Mouse (Mus musculus): ENCODE data around the gene 2300002M23Rik. TPM values are rescaled to one million over a fixed set of nuclear protein-coding genes. Genes with fewer than 3 reads are reported as not detected.
A peak's percentile ranks its signal among the peaks of the same experiment; 100 is the strongest.

The 2300002M23Rik gene
- total RNA-seq, 2 experiments from 2014 or later: not detected

DNA sequence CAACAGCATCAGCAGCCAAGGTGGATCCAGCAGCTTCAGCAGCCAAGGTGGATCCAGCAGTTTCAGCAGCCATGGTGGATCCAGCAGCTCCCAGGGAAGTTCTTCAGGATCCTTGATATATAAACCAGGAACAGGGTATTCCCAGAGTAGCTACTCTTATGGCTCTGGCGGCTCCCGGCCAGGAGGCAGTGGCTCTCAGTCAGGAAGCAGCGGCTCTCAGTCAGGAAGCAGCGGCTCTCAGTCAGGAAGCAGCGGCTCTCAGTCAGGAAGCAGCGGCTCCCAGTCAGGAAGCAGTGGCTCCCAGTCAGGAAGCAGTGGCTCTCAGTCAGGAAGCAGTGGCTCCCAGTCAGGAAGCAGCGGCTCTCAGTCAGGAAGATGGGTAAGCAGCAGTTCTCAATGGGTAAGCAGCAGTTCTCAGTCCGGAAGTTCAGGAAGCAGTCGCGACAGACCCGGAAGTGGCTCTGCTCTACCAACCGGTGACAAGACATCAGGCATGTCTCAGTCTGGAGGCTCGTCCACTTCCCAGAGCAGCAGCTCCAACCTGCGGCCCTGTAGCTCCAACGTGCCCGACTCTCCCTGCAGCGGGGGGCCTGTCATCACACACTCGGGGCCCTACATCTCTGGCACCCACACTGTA is 12.4 kb upstream of the 2300002M23Rik start:
- DNase-seq (ENCODE audit: extremely low spot score in 1 of 2, low spot score in 1 of 2): no peak

DNA sequence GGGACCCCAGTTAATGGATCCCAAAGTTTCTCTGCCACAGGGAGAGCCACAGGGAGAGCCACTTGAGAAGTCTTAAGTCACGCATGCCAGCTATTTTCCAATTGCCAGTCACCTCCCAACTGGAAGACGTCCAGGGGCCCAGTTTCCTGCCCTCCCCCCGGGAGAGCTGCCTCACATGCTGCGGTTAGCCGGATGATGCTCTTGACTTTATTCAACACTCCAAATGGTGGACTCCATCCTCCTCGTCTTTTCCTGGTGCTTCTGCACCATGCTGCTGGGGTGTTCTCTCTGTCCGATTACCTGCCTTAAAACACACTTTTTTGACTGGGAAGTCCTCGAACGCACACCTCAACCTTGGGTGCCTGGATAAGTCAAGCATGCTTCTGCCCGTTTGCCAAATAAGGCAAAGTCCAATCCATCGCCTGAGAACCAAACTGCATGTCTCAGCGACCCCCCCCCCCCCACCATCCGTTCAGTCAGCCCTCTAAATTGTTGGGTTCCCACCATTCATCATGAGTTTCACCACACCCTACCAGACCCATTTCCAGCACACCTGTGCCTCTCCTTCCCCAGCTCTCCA is 11.0 kb upstream of the 2300002M23Rik start:
- DNase-seq (ENCODE audit: extremely low spot score in 1 of 2, low spot score in 1 of 2): no peak

DNA sequence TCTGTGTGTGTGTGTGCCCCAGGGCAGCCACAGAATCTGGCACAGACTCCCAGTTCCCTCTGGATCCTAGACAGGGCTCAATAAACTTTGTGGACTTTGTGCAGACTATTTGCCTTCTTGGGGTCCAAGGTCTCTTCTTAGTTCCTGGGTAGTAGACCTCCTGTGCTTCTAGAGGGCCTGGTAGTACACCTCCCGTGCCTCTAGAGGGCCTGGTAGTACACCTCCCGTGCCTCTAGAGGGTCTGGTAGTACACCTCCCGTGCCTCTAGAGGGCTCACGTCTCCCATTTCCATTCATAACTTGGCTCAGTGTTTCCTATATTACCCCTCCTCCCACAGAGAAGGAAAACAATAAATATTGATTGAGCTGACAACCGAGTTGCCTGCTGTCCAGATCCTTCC is 10.4 kb upstream of the 2300002M23Rik start:
- peak in 1 of 2 experiments; percentile 51 for DNase-seq (ENCODE audit: extremely low spot score in 1 of 2, low spot score in 1 of 2)

DNA sequence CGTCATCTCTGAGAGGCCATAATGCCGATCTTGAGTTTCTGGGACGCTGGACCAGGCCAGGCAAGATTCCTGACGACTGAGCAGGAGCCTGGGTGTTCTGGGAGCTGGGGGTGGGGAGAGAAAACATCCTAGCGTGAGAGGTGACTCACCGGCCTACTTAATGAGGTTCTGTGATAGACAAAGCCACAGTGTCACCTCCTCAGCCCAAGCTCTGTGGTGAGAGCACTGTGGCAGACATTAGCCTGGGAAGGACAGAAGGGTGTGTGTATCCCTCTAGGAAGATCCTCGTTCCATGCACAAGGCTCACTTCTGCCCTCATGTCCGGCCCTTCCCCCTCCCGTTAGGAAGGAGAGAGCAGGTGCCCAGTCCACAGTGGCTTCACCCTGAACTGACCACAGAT is 9.9 kb upstream of the 2300002M23Rik start:
- no peak for DNase-seq (ENCODE audit: extremely low spot score in 1 of 2, low spot score in 1 of 2)

DNA sequence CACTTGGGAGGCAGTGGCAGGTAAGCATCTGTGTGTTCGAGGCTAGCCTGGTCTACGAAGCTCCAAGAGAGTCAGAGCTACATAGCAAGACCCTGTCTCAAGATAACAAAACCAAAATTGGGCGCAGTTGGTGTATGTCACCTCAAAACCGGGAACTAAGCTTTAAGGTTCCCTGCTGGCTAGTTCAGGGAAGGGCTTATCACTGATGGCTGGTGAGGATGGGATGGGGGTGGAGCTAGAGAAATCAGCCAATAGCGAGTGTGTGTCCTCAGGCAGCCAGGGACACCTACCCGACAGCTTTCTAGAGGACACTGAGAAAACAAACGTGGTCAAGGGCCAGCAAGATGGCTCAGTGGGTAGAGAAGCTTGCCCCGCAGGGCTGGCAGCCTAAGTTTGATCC is 9.0 kb upstream of the 2300002M23Rik start:
- no peak for DNase-seq (ENCODE audit: extremely low spot score in 1 of 2, low spot score in 1 of 2)

DNA sequence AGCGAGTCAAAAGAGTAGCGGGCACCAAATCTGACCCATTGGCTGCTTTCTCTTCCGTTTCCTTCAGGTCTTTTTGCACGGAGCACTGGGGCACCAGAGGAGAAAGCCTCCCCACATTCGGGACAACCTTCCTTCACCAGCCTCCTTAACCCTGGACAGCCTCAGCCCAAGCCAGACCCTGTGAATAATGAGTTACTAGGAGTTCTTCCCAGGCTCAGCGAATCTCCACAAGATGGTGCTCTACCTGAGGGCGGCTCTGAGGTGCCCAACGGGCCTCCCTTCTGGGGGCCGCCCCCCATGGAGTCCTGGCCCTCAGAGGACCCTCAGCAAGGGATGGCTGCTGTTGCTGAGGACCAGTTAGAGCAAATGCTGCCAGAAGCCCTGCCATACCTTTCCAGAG is 517 bp downstream of the 2300002M23Rik start:
- no peak for DNase-seq (ENCODE audit: extremely low spot score in 1 of 2, low spot score in 1 of 2)

DNA sequence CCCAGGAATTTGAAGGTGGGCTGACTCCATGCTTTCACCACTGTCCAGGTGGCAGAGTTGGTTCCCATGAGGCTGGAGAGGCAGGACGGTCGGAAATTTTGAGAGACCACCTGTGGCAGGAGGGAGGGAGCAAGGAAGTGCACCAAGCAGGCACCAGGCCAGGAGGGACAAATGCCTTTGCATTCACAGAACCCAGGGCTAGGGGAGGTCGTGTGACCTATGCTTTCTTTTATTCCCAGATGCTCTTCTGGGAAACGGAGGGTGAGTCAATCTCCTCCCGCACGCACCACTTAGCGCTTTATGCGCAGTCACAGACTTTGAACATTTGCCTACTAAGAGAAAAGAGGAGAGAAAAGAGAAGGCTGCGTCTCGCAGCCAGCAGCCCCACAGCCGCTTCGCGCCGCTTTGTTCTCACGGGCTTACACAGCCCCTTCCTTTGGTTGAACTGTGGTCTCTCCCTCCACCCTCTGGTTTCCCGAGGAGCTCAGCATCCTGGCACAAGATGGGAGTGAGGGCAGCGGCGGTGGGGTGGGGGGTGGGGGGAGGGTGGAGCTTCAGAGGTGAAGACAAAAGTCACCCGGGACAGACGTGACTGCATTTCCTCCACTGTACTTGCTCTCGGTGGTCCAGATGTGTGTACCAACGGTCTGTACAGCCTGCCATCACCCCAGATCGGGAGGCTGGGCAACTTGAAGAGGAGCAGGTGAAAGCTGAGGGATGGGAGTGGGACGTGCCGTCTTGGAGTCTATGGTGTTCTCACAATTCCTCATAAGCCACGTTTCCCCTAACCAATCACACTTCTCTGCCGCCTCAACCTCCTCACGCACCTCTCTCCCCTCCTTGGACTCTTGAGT is 2.1 kb downstream of the 2300002M23Rik start:
- no peak for DNase-seq (ENCODE audit: extremely low spot score in 1 of 2, low spot score in 1 of 2)

DNA sequence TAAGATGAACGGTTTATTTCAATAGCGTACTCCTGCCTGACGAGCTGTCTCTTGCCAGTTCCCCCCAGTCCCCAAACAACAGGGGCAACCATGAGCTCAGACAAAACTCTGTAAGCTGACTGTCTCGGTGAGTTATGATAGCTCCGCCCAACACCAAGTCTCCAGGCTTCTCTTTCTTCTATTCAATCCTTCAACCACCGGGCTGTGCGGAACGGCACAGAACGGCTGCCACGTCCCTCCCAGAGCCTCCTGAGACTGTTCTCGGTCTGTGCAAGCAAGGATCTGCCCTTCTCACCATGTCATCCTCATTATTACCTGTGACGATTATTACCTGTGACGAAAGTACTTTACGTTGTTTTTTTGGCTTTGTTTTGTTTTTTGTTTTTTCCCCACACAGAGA is 3.6 kb downstream of the 2300002M23Rik start:
- DNase-seq (ENCODE audit: extremely low spot score in 1 of 2, low spot score in 1 of 2): no peak

DNA sequence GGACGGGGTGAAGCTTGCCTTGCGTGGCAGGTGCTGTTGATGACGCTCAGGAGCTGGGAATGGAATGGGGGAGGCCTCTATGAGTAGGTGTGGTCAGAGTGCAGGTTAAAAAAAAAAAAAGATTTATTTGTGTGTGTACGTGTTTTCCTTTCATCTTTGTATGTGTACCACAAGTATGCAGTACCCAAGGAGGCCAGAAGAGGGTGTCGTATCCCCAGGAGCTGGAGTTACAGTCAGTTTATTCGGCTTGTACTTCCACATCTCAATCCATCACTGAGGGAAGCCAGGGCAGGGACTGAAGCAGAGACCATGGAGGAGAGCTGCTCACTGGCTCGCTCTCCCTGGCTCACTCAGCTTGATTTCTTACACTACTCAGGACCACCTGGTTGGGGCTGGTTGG is 4.2 kb downstream of the 2300002M23Rik start:
- no peak for DNase-seq (ENCODE audit: extremely low spot score in 1 of 2, low spot score in 1 of 2)

DNA sequence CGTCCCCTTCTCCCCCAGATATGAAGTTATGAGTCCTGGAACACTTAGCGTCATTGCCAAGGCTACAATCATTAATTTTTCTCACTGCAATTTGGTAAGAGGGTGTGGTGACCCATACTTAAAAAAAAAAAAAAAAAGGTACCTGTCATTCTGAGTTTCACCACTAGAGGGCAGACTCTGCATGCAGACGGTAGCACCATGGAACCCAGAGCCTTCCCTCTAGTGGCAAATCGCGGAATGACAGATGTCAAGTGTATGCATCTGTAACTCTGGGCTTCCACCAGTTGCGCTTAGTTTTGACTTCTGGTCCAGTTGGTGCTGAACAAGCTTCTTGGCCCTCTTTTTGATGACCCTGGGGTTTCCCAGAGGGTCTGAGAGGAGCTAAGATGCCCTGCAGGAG is 11.0 kb downstream of the 2300002M23Rik start:
- DNase-seq (ENCODE audit: extremely low spot score in 1 of 2, low spot score in 1 of 2): peak; percentile 41 to 92

DNA sequence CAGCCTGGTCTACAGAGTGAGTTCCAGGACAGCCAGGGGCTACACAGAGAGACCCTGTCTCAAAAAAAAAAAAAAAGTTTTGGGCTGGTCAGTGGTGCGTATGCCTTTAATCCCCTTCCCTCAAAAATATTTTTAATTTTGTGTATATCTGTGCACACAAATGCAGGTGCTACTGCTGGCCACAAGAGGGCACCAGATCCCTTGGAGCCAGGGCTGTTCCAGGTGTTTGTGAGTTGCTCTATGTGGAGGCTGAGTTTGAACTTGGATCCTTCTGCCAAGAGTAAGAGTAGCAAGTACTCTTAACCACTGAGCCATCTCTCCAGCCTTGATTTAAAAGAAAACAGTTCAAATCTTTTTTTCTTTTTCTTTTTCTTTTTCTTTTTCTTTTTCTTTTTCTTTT is 15.7 kb downstream of the 2300002M23Rik start:
- DNase-seq (ENCODE audit: extremely low spot score in 1 of 2, low spot score in 1 of 2): no peak

DNA sequence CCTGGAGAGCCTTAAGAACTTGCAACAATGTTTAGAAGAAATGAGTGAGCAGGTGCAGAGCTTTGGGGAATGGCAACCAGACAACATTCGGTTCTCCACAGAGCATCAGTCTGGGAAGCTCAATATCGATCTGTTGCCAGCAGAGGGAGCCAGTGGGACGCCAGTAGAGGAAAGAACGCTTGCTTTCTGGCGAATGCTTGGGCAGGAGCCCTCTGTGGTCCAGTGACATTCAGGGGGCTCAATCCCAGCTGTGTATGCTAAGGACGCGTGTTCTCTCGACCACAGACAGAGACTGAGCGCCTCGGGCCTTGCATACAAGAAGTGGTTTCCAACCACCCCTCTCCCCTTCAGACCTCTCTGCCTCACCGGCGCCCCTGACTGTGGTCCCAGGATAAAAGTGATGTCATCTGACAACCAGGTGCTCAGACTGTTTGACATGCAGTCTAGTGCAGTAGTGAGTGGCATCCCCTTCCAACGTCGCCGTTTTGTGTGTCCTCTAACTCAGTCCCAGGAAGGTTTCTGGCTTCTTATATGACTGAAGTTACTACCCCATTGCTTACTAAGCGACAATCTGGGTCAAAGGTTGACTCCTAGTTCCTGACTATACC is 17.2 kb downstream of the 2300002M23Rik start:
- DNase-seq (ENCODE audit: extremely low spot score in 1 of 2, low spot score in 1 of 2): peak; percentile 71 to 94

DNA sequence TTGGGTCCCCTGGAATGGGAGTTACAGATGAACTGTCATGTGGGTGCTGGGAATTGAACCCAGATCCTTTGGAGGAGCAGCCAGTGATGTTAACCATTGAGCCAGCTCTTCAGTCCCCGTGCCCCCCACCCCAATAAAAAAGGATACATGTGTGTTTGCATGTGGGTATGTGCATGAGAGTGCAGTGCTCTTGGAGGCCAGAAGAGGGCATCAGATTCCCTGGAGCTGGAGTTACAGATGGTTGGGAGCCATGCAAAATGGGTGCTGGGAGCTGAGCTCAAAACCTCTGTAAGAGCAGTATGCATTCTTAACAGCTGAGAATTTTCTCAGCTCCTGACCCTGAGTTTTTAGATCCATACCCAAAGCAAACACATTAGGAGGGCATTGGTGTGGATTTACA is 20.0 kb downstream of the 2300002M23Rik start:
- DNase-seq (ENCODE audit: extremely low spot score in 1 of 2, low spot score in 1 of 2): no peak

DNA sequence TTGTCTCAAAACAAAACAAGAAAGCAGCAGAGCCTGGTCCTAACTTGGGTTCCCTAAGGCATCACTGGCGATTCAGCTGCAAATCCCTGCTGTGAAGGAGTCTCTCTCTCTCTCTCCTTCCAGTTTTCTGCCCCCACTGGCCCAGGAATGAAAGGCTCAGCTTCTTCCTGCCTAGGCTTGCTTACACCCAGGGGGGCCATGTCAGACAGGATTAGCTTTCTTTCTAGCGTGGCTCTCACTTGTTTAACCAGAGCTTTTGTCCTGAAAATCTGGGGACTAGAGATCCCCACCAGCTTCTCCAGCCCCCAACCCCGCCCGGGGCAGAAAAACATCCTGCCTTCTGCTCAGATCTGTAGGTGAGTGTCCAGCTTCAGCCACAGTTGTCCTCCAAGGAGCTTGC is 21.1 kb downstream of the 2300002M23Rik start:
- no peak for DNase-seq (ENCODE audit: extremely low spot score in 1 of 2, low spot score in 1 of 2)

DNA sequence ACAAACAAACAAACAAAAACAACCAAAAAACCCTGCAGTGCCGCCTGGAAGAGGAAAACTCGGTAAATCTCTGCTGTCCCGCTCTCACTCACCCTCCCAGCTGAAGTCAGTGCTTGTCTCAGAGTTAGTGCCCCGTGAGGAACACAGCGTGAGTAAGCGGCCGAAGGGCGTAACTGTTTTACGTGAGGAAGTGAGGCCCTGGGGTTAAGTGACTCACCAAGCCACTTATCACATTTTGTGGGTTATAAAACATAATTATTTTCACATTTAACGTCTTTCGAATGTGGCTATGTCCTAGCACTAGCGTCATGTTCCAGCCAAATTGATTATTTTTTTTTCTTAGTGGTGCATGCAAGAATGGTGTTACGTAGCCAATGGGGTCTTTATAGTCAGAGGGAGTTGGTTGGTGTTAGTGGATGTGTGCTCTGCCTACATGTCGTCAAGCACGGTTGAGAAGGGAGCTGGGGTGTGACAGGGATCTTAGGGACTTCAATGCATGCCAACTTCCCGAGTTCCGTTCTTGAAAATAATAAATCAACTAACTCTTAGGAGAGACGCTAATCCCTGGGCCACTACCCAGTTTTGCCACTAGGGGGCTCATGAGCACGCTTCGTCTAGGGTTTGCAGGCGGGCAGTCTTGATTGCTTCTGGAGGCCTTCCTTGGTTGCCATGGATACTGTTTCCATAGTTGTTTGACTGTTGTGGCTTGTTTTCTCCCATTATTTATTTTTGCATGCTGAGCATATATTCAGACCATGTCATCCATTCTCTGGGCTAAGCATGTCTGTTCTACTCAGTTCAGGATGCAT is 23.4 kb downstream of the 2300002M23Rik start:
- DNase-seq (ENCODE audit: extremely low spot score in 1 of 2, low spot score in 1 of 2): peak; percentile 68 to 89

DNA sequence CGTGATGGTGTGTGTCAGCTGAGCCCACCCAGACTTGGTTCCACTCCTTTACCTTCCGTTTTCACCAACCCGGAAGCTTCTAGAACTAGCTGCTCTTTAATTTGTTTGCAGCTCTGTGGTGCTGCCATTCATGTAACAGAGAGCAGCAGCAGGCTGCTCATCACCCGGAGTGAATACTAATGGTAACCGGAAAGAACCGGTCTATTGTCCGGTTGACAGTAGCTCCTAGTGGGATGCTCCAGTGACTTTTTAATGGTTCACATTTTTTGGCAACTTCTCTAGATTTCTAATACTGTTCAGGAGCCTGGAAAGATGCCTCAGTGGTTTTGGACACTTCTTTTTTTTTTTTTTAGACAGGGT is 23.9 kb downstream of the 2300002M23Rik start:
- DNase-seq (ENCODE audit: extremely low spot score in 1 of 2, low spot score in 1 of 2): no peak

DNA sequence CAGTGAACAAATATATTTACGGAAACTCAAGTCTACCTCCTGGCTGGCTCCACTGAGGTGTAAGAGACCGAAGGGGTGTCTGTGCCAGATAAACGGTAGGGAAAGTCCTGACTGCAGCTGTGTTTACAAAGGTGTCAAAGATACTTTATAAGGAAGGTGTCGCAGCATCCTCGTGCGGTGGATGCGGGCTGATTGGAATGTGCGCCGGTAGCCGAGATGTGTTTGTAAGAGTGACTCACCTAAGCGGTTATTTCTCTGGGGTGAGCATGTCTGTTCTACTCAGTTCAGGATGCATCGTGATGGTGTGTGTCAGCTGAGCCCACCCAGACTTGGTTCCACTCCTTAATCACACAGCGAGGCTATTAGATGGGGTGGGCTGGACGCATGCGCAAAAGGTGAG is 24.5 kb downstream of the 2300002M23Rik start:
- DNase-seq (ENCODE audit: extremely low spot score in 1 of 2, low spot score in 1 of 2): no peak

DNA sequence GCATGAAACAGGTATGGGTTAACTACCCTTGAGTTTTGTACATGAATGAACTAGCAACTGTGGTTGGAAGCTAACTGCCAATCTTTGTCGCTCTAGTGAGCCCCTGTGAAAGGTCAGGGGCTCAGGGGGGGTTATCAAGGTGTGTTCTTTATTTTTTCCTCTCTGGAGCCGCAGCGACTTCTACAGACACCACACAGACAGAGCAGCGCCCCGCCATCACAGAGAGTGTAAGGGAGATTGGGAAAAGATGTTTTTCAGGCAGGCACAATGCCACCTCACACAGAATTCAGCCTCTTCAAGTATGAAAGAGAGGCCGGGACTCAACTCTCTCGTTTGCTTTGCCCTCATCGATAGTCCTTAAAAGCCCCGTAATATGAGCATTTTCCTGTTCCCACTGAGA is 24.9 kb downstream of the 2300002M23Rik start:
- DNase-seq (ENCODE audit: extremely low spot score in 1 of 2, low spot score in 1 of 2): no peak

DNA sequence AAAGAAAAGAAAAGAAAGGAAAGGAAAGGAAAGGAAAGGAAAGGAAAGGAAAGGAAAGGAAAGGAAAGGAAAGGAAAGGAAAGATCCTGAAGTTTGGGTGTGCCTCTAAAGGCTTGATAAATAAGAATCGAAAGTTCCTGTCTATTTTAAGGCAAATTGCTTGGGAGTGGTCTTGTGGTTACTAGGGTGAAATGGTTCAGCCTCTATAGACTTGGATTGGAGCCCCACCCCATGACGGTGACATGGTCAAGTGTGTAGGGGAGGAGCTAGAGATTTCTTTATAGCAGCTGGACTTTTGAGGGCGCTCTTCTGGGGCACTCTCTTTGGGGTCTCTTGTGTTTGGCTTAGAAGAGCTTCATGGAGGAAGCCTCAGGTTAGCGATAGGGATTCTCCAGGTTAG is 26.5 kb downstream of the 2300002M23Rik start:
- no peak for DNase-seq (ENCODE audit: extremely low spot score in 1 of 2, low spot score in 1 of 2)

DNA sequence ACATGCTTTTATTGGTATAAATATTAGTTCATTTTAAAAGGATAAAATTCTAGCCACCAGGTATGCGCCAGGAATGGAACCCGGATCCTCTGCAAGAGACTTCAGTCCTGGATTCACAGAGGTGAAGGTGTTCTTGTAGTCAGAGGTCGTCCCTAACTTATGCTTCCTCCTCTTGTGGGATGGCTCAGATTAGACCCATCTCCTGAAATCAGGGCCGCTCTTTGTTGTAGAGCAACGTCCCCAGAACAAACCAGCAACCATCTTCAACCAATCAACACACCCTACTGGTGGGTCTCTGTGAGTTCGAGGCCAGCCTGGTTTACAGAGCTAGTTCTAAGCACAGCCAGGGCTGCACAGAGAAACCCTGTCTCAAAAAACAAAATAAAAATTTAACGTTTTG is 27.2 kb downstream of the 2300002M23Rik start:
- DNase-seq (ENCODE audit: extremely low spot score in 1 of 2, low spot score in 1 of 2): no peak

DNA sequence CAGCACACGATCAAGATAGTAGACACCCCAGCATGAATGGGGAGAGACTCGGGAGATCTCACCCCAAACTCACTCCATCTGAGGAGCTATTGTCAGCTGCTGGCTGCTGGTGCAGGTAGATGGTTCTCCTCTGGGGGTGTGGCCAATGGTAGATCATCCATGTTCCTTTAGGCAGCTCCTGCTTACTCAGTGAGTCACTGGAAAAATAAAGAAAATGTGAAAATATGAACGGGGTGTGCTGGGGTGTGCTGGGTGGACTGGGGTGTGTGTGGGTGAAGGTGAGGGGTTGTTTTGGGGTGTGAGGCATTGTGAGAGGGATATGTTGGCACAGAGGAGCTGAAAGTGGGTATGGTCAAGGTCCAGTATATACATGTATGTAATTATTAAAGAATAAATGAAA is 30.1 kb downstream of the 2300002M23Rik start:
- DNase-seq (ENCODE audit: extremely low spot score in 1 of 2, low spot score in 1 of 2): no peak

All from layer of hippocampus, postnatal 25 days (tissue).